Mouse (Mus musculus) brown adipose tissue, adult 24 weeks (tissue): Measurements from ENCODE around the gene Tesc. TPM values are rescaled to one million over a fixed set of nuclear protein-coding genes. Genes with fewer than 3 reads are reported as not detected.

ENCODE experiments used
- H3K27ac ChIP-seq: fragments of 200-500 bp; replicated peaks from 2 replicates; pipeline ENCODE4 v1.5.1; 2012; ENCODE audit warnings: low read depth, mild to moderate bottlenecking, low read length
- H3K4me1 ChIP-seq: fragments of 200-500 bp; 2 replicates; pipeline ENCODE4 v1.6.1; 2012; ENCODE audit warnings: low read length, mixed read lengths; ENCODE audit not compliant: control insufficient read depth, insufficient read depth, insufficient read length
- H3K4me3 ChIP-seq: fragments of 200-500 bp; 2 replicates; pipeline ENCODE4 v1.5.1; 2012; ENCODE audit warnings: low read depth, mild to moderate bottlenecking, low read length, moderate library complexity; ENCODE audit not compliant: insufficient read depth
- polyA plus RNA-seq: library from polyadenylated mRNA; stranded (reverse); fragments of >200 nt; gene quantifications from 2 replicates; pipeline ENCODE4 v1.2.4, GENCODE M21; 2012; ENCODE audit not compliant: missing spikeins, insufficient read depth, insufficient read length

Gene Tesc
- polyA plus RNA-seq: 7.4 and 8.8 TPM in 2 replicates

DNA sequence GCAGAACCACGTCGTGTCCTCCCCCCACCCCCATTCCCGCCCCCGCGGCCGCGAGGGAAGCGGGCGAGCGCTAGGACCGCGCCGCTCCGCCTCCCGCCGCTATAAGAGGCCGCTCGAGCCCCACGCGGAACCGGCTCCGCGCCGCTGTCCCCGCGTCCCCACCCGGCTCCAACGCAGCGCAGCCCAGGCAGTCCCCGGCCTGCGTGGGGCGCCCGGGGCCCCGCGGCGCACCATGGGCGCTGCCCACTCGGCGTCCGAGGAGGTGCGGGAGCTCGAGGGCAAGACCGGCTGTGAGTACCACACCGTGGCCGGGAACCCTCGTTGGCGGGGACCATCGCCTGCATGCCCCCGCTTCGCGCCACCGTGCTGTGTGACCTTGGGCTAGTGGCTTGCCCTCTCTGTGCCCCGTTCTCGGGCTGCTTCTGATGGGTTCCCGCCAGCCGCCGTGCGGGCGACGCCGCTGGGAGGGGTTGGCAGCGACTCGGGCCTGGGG, at the start of gene Tesc:
Gene Tesc (plus strand): TSS at position 46 of the 493 bp plus-strand sequence.
- Histone ChIP-seq H3K4me3 (peak within 1 kb of the TSS; percentile 60), H3K4me1 (0 out of 2 replicates have a peak, but pooled peaks cover 2% of the 10 kb centered on the region), H3K27ac (no peak within 1 kb of the TSS)

DNA sequence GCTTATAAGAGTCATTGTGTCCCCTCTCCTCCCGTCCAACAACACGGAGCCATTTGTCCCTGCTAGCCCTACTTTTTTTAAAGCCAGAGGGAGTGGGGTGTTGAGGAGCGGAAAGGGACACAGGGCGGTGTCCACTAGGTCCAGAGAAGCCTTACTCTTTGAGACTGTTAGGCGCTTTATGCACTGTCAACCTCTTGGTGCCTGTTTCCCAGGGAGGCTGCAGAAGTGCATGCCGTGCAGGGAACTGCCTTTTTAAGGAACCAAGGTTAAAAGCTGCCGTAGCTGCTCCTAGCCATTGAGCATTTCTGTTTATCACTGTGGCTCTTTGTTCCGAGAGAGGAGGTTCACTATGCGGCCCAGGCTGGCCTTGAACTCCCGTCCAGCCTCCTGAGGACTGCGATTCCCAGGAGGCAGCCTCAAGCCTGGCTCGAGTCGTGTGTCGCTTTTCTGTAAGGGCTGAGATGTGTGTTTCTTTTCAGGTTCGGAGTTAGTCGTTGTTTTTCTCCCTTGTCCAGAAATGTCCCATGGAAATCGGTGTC, 49.3 kb upstream of the Tesc start:
- Histone ChIP-seq H3K4me1 (peaks cover 14% of the 10 kb centered on the region), H3K27ac (peak overlapping the region; percentile 78), H3K4me3 (peak overlapping the region; percentile 91)

DNA sequence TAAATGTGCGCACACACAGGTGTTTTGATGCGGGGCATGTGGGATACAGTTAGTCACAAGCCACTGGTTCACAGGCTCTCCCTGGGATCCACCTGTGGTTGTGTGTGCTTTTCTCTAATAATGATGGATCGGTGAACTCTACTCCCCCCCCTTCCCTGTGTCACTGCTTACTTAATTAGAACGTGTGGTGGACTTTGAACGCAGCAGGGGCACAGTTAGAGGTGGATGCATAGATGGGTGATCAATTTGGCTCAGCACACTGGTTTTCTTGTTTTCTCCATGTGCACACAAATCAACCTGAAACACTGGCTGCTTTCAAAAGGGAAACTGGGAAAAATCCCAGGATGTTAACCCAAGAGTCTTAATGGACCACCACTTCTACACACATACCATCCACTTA, 48.5 kb upstream of the Tesc start:
- Histone ChIP-seq H3K4me3 (no peak overlapping the region), H3K4me1 (peaks cover 14% of the 10 kb centered on the region), H3K27ac (peak overlapping the region; percentile 78)

DNA sequence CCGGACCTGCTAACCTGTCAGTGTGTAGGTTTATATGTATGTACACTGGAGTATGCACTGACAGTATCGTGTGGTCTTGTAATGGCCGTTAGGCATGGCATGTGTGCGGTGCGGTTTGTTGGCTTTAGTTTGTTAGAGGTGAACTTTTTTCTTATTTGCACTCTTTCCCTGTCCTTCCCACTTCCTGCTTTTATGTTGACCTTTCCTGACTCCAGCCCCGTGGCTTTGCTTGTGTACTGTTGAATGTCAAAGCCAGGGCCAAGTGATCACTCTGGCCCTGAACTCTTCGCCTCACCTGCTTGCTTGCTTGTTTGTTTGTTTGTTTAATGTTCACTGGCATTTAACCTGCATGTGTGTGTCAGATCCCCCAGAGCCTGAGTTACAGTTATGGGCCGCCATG, 46.6 kb upstream of the Tesc start:
- Histone ChIP-seq H3K4me3 (no peak overlapping the region), H3K27ac (peak overlapping the region; percentile 64), H3K4me1 (peaks cover 19% of the 10 kb centered on the region)

DNA sequence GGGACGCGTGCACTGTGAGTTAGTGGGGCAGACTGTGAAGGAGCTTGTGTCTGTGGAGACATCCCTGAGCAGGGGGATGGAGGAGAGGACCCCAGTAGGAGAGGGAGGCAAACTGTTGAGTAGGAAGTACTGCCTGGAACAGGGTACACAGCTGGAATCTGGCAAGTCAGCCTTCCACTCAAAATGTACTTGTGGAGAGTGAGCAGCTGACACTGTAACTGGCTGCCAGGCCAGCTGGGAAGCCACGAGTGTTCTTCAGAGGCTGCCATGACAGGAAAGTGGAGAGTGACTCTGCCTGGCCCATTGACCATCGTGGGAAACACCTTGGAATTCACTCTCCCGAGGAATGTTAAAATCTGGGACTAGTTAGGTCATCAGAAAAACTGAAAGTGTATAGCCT, 45.6 kb upstream of the Tesc start:
- peaks cover 19% of the 10 kb centered on the region for H3K4me1 ChIP-seq
- no peak overlapping the region for H3K4me3 ChIP-seq
- H3K27ac ChIP-seq: peak overlapping the region; percentile 47; the same call in 1 of the 2 replicates

DNA sequence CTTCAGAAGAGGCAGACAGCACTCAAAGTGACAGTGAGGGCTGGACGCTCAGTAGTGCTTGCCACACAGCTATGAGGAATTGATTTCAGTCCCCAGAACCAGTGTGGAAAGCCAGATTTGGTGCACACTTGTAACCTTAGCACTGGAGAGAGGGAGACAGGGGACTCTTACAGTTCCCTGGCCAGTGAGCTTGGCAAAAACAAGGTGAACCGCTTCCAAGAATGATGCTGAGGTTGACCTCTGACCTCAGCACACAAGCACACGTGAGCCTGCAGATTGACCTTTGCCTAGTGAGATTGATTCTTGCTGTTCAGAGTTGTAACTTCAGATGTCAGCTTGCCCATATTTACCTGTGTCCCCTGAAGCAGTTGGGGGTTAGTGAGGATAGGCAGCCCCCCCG, 41.2 kb upstream of the Tesc start:
- Histone ChIP-seq H3K4me1 (peaks cover 12% of the 10 kb centered on the region), H3K4me3 (no peak overlapping the region), H3K27ac (peak overlapping the region; percentile 40)

DNA sequence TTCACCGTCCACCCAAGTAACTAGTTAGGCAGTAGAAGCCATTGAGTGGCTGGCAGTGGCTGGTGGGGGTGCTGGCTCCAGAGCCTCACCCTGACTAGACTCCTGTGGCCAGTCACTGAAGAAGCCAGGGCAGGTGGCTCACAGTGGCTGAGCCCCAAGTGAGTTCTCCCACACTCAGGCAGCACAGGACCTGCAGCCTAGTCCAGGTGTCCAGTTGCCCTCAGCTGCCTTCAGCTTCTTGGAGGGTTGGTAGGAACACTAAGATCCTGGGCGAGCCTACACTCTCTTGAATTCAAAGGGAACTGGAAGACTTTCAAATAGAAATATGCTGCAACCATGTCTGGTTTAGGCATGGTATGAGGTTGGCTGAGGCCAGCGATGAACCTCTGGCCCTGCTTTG, 39.7 kb upstream of the Tesc start:
- H3K4me3 ChIP-seq: no peak overlapping the region
- H3K4me1 ChIP-seq: peaks cover 8% of the 10 kb centered on the region; the same call in 1 of the 2 replicates
- H3K27ac ChIP-seq: peak overlapping the region; percentile 71

DNA sequence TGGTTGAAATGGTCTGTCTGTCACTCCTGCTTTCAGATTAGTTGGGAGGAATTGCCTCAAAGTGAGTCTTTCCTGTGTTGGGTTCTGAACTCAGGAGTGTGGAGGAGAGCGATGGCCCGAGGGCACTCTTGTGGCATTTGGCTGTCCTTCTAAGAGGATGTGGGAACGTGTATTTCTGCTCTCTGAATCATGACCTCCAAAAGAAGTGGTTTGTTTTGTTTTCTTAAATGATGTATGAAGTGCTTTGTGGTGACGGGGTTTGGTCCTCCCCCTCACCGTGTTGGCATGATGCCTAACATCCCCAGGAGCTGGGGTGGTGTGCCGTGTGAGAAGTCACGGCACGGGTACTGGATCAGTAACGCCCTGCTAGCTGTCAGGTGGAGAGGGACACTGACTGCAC, 39.2 kb upstream of the Tesc start:
- Histone ChIP-seq H3K4me3 (no peak overlapping the region), H3K4me1 (peaks cover 9% of the 10 kb centered on the region; the same call in 1 of the 2 replicates), H3K27ac (peak overlapping the region; percentile 71)

DNA sequence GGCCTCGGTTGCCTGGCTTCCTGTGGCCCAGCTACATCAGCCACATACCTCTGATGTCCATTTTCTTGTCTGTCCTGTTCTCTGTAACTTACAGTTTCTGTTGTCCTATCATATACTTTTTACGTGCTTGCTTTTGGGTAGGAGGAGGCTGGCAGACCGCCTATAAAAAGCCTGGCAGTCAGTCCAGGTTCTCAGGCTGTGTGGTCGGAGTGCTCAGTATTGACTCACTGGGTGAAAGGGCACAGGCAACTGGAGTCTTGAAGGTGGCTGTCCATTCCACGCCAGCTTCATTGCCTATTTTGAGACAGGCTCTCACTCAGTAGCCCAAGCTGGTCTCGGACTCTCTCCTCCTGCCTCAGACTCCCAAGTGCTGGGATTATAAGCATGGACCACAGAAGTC, 37.8 kb upstream of the Tesc start:
- Histone ChIP-seq H3K4me1 (peaks cover 10% of the 10 kb centered on the region; the same call in 1 of the 2 replicates), H3K27ac (peak overlapping the region; percentile 68), H3K4me3 (no peak overlapping the region)

DNA sequence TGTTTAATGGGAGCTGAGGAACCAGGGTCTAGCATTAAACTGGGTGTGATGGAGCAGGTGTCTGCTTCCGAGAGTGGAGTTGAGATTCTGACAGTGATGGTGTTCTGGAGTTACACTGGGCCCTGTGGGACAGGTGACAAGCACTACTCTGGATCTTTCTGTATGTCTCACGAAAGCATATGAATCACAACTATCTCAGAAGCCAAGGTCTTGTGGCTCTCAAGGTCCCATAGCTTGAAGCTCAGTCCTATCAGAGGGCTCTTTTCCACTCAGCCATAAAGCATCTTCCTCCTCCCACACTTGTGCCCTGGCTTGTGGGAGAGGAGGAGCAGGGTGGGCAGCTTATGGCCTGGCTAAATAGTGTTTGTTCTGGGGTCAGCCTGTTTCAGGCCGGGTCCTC, 36.6 kb upstream of the Tesc start:
- no peak overlapping the region for H3K4me3 ChIP-seq
- peaks cover 5% of the 10 kb centered on the region; the same call in 1 of the 2 replicates for H3K4me1 ChIP-seq
- H3K27ac ChIP-seq: no peak overlapping the region

DNA sequence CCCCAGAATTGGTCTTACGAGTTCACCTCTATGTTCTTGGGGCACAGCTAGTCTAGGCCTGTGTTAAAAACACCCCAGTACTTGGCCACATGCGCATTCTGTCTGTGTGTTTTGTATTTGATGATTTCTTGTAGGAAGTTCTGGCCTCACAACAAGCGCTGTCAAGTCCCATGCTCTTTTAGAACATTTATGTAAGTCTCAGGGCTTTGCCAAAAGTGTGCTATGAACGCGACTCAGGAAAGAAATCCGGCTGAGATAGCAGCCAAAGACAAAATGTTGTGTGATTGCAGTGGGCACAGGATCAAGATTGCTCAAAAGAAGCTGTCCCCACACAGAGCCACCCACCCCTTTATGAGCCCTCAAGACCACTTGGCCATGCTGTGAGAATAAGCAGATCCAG, 34.0 kb upstream of the Tesc start:
- Histone ChIP-seq H3K27ac (no peak overlapping the region), H3K4me3 (no peak overlapping the region), H3K4me1 (peaks cover 2% of the 10 kb centered on the region; the same call in 1 of the 2 replicates)

DNA sequence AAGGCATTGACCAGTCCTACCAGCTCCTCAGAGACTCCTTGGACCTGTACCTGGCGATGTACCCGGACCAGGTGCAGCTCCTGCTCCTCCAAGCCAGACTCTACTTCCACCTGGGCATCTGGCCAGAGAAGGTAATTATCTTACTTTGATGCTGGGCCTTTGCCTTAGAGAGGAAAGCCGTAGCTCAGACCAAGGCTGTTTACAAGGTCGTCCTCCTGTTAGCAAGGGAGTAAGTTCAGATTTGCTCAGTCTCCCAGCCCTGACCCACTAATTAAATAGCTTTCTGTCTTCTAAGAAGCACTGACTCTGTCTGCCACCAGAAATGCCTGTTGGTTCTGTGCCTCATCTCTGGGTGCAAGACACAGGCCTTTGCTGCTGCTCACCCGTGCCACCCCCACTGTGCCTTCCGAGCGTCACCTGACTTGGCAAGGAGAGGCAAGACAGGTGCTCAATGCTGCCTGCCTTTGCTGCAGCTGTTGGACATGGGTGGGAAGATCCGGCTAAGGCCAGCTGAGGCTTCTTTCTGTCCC, 32.1 kb upstream of the Tesc start:
- Histone ChIP-seq H3K27ac (no peak overlapping the region), H3K4me3 (no peak overlapping the region), H3K4me1 (peaks cover 2% of the 10 kb centered on the region; the same call in 1 of the 2 replicates)

DNA sequence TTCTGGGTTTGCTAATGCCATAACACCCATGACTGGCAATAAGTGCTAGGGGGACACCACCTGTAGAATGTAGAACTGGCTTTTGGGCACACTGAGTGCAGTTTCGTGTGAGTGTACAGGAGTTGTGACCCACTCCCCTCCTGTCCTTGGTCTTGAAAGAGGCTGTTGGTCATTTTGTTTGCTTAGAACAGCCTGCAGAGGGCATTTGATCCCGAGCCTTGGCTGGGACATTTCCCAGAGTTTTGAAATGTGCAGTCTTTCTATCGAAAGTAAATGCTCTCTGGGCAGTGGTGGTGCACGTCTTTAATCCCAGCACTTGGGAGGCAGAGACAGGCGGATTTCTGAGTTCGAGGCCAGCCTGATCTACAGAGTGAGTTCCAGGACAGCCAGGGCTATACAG, 31.6 kb upstream of the Tesc start:
- Histone ChIP-seq H3K4me1 (peaks cover 2% of the 10 kb centered on the region; the same call in 1 of the 2 replicates), H3K4me3 (no peak overlapping the region), H3K27ac (no peak overlapping the region)

DNA sequence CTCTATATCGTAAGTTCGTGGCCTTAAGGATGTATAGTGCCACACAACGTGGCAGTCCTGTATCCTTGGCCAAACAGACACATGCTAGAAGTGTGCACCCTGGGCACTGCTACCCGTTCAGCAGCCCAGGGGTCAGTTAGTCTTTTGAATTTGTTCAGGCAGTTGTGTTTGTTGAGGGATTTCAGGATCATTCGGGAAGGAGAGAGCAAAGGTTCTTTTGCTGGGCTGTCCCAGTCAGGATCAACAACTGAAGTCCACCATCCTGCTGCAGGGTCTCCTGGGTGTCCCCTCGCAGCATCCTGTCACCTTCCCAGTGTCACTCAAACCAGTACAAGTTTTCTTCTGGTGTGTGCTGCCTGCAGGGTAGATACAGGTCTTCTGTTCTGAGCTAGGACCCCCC, 31.0 kb upstream of the Tesc start:
- H3K4me3 ChIP-seq: no peak overlapping the region
- no peak overlapping the region for H3K27ac ChIP-seq
- H3K4me1 ChIP-seq: peaks cover 2% of the 10 kb centered on the region; the same call in 1 of the 2 replicates

DNA sequence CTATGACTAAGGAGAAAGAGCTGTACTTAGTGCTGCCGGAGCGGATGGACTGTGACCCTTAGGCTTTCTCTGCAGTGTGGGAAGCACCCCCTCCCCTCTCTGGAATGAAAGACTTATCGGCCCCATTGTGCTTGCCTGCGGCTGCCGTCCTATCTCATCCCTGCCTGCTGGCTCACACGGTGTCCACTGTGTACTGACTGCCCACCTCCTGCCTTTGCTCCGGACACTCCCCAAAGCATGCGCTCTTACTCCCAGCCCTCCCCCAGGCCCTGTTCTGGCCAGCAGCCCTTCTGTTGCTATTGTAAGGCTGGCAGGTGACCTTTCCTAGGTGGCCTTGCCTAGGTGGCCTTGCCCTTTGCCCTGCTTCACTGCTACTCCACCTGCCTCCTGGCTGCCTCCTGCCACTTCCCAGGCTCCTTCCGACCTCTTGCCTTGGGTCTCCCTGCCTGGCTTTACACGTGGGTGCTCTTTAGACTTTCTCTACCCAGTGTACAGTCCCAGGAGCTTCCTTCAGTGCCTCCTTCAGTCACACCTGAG, 30.0 kb upstream of the Tesc start:
- peaks cover 2% of the 10 kb centered on the region; the same call in 1 of the 2 replicates for H3K4me1 ChIP-seq
- H3K27ac ChIP-seq: no peak overlapping the region
- no peak overlapping the region for H3K4me3 ChIP-seq

DNA sequence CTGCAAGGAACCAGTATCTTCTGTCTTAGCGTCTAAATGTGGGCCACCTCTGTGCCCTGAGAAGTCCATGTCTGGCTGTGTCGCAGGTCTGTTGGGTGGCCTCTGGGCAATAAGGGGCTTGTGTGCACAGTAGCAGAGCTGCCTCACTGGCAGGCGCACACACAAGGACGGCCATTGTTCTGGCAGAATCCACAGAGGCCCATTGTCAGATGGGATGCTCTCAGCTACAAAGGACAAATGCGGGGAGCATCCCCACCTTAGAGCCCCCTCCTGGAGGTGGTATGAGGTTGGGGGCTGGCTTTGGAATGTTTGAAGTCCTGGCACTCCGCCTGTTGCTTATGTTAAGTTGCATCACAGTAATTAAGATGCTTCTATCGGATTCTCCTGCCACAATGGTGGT, 28.5 kb upstream of the Tesc start:
- Histone ChIP-seq H3K27ac (no peak overlapping the region), H3K4me1 (no peaks in the 10 kb centered on the region), H3K4me3 (no peak overlapping the region)
